Mouse (Mus musculus) layer of hippocampus, adult 2 months (tissue): ENCODE data around the gene Cd36. TPM values are rescaled to one million over a fixed set of nuclear protein-coding genes. Genes with fewer than 3 reads are reported as not detected.

Source experiments
- DNase-seq, 2 experiments: peaks; one replicate each; pipeline ENCODE4 v3.0.0; 2022; ENCODE audit warnings: low spot score in 2 of 2
- H3K27ac ChIP-seq: fragments of 200-600 bp; 2 replicates; pipeline ENCODE4 v1.8.1; 2022
- H3K4me3 ChIP-seq: fragments of 200-600 bp; 2 replicates; pipeline ENCODE4 v1.8.1; 2022; ENCODE audit warnings: mild to moderate bottlenecking
- CTCF ChIP-seq: fragments of 200-600 bp; conservative IDR thresholded peaks from 2 replicates; pipeline ENCODE4 v1.8.1; 2022; ENCODE audit warnings: antibody characterized with exemption, mild to moderate bottlenecking, moderate library complexity
- total RNA-seq, 2 experiments: library from RNA; stranded (reverse); gene quantifications; 2 replicates each; pipeline ENCODE4 v1.2.3; 2021

Gene Cd36
- total RNA-seq, 2 experiments from 2014 or later, result 1.5 to 3.3 TPM

DNA sequence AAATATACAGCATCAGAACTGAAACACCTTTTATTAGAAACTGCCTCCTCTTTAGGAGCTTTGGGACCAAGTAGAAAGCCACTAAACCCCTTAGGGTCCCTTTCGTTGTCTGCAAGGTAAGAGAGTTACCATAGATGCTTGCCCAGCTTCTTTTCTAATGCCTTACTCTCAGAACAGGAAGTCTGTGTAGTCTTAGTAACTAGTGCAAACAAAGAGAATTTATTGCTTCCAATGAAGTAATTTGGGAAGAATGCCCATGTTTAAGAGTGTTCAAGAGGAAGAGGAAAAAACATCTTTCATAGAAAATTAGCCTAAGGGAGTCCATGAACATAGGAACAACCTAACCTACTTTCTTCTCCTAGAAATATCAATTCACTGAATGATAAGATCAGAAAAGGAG, 67.2 kb downstream of the Cd36 start:
- no peak overlapping the region for H3K27ac ChIP-seq
- DNase-seq, result no peak
- H3K4me3 ChIP-seq, result no peak overlapping the region
- no peak for TF ChIP-seq CTCF

DNA sequence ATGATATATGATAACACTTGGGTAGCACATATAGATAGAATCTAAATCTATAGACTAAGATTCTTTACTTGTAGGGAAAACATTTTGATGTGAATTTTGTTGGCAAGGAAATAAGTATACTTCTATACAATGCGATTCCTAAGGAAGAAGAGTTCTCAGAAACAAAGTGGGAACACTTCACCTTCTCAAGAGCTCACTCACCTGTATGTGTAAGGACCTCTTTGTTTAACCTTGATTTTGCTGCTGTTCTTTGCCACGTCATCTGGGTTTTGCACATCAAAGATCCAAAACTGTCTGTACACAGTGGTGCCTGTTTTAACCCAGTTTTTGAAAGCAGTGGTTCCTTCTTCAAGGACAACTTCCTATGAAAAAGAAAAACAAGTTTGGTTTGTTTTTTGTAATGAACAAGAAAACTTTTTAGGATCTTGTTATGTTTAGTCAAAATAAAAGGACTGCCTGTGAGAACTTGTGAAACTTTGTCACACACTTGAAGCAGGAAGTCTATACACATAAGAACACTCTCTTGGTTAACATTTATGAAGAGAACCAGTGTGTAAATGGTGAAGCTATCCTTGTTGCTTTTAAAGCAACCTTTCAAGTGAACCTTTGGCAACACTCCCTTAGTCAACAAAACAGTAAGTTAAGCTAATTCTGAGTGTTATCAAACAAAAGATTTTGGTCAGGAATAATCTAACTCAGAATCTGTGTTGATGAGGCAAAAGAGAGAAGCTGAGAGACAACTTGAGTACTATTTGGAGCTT, 68.2 kb downstream of the Cd36 start:
- no peak overlapping the region for H3K27ac ChIP-seq
- no peak for DNase-seq
- TF ChIP-seq CTCF, result no peak
- no peak overlapping the region for H3K4me3 ChIP-seq

DNA sequence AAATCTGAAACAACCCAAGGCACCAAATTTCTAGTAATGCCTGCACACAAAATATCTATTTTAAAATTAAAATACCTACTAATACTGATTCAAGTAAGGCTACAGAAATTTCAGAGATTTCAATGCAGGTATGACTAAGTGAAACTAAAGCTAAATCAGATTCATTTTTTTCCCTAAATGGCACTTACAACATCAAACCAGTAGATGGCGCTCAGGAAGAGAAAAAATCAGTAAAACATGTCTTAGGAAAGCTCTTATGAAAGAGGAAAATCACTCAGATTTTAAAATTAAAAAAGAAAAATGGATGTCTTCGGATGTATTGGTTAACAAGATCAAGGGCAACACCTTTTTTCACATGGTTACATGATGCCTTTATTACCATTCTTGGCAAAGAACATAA, 72.4 kb downstream of the Cd36 start:
- H3K27ac ChIP-seq, result no peak overlapping the region
- no peak overlapping the region for H3K4me3 ChIP-seq
- peak; percentile 91 for TF ChIP-seq CTCF
- peak; percentile 9 to 35 for DNase-seq

DNA sequence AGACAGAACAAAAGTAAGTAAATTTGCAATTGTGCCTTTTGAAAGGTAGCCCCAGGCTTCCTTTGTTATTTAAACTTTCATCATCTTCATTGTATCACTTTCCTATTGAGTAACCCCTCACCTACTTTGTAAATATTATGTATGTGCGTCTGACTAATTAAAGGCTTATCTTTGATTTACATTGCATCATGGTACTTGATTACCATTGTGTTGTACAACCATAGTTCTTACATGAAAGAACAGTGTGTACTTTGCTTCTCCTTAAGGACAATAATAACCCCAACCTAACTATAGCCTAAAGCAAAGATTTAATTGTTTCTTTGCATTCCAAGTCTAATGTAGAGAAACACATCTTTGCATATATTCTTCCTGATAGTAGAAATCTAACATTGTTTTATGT, 78.3 kb downstream of the Cd36 start:
- no peak for TF ChIP-seq CTCF
- Histone ChIP-seq H3K4me3 (no peak overlapping the region), H3K27ac (no peak overlapping the region)
- DNase-seq, result no peak

DNA sequence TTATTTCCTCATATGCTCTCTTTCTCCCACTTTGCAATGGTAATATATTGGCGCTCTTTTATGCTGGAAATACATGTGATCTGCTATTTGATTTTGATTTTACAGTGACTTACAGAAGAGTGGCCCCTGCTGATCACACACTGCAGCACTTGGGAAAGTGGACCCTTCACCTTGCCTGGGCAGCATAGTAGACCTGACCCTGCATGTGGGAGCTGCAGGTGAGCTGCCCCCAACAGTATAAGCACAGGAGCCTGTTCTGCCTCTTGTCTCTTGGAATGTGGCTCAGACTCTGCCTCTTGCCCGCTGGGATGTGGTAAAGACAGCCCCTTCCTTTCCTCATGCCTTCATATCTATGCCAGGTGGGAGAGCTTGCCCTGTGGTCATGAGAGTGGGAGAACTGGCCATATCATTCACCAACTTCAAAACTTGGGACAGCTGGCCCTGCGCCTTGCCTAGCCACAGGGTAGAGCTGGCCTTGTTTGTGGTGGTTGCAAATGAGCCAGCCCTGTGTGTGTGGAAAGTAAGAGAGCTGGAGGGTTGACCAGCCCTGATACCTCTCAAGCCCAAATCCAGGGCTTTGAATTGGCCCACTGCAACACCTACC, 81.7 kb downstream of the Cd36 start:
- no peak overlapping the region for H3K4me3 ChIP-seq
- no peak for TF ChIP-seq CTCF
- H3K27ac ChIP-seq, result no peak overlapping the region
- no peak for DNase-seq

DNA sequence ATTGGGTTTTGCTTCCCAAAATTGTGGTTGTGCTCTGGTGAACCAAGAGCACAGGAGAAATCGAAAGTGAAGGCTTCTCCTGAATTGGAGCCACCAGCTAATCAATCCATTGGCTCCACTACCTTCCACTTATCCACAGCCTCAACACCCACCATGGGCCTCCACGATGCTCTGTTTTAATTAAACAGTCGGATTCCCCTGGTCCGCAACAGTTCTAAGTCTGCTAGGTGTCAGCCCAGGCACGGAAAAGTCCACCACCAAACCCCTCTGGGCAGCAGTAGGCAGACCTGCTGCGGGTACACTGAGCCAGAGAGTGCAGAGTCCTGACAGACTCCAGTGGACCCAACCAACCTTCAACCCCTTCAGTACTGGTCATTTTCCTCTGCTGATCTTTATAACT, 112.0 kb downstream of the Cd36 start:
- no peak for DNase-seq
- no peak overlapping the region for H3K4me3 ChIP-seq
- no peak overlapping the region for H3K27ac ChIP-seq
- TF ChIP-seq CTCF, result no peak

DNA sequence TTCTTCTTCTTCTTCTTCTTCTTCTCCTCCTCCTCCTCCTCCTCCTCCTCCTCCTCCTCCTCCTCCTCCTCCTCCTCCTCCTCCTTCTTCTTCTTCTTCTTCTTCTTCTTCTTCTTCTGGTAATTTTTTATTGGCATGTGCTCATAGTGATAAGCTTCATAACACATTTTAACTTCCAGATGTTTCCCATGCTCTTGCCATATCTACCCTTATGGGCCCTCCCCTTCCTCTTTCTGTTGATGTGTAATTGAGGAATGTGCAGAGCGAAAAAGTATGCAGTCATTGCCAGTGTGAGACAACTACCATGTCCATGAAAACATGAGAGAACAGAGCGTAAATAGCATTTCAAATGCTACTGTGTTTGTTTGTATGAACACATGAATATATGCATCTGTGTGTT, 118.3 kb downstream of the Cd36 start:
- Histone ChIP-seq H3K27ac (no peak overlapping the region), H3K4me3 (no peak overlapping the region)
- no peak for DNase-seq
- TF ChIP-seq CTCF, result no peak

DNA sequence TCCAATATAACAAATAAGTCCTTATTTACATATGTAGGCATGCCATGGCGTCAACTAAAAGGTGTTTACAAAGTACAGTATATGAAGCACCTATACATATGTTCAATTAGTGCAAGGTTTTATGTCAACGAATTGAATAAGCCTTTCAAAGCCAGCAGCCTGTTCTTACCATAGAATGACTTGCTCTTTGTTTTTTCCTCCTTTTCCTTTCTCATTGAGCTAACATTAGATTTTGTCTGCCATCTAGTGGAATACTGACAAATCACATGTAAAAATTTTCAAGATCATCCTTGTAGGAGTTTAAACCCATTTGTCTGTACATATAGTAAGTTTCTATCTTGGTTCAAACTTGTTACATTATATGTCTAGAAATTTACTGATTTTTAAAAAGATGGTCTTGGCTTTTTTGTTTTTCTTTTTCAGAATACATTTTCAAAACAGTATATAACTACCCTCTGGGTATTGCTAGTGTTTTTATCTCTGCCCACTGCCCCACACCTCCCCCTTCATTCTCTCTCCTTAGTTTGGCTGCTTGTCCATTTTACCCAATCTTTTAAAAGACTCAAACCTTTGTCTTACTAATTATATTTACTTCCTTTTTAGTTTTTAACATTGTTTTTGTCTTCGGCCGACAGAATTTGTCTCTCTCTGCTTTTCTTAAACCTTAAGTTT, 122.5 kb downstream of the Cd36 start:
- TF ChIP-seq CTCF, result peak; percentile 88
- peak; percentile 21 to 26 for DNase-seq
- H3K27ac ChIP-seq, result no peak overlapping the region
- H3K4me3 ChIP-seq, result no peak overlapping the region

DNA sequence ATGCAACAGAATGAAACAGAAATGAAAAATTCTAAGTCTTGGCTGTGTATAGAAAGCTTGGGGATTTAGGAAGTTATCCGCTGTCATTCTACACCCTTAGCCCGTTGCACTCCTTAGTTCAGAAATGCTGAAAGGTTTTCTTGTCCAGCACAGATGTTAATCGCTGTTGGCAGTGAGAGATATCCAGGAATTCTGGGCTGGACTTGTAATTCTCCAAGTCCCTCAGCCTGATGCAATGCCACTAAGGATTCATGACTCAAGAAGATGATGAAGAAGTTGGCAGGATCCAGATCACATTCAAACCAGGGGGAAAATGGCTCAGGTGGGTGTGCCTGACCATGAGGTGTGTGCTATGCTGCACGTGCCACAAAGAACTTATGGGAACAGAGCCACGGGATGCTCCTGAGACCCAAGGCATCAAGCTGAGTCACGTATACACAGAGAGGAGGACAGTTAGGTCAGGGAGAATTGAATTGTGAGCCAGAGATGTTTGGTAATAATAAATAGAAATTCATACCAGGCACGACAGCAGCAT, 135.1 kb downstream of the Cd36 start:
- Histone ChIP-seq H3K27ac (no peak overlapping the region), H3K4me3 (no peak overlapping the region)
- no peak for TF ChIP-seq CTCF
- DNase-seq, result no peak

DNA sequence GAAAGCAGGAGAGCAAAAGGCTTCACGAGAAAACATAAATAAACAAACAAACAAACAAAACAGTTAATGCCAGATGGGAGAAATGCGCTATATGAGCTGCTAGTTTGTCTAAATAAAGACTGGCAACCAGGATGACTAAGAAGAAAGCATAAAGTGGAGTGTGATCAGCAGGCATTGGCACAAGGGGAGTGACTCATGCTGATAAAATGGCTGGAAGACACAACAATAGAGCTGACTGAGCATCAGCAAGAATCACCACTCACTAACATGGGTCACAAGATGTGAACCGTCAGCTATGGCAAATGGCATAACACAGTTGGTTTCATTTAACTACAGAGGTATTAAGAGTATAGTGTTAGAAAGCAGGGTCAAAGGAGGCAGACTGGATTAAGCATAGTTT, 140.3 kb downstream of the Cd36 start:
- Histone ChIP-seq H3K27ac (no peak overlapping the region), H3K4me3 (no peak overlapping the region)
- TF ChIP-seq CTCF, result no peak
- DNase-seq, result no peak

DNA sequence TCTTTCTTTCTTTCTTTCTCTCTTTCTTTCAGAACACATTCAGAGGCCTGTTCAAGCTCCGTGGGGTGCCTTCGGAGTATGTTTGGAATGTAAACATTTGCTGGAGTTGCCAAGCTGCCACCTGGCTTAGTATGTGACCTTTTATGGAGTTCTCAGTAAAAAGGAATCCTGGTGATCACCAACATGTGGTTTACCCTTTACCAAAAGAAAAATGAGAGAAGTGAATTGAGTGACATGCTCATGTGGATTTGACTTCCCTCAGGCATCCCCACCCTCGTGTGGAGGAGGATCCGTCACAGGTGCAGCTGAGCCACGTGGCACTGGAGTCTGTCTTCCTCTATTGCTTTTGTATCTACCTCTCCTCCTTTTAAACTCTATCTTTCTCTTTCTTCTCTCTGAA, 141.5 kb downstream of the Cd36 start:
- no peak for DNase-seq
- Histone ChIP-seq H3K4me3 (no peak overlapping the region), H3K27ac (no peak overlapping the region)
- TF ChIP-seq CTCF, result no peak

DNA sequence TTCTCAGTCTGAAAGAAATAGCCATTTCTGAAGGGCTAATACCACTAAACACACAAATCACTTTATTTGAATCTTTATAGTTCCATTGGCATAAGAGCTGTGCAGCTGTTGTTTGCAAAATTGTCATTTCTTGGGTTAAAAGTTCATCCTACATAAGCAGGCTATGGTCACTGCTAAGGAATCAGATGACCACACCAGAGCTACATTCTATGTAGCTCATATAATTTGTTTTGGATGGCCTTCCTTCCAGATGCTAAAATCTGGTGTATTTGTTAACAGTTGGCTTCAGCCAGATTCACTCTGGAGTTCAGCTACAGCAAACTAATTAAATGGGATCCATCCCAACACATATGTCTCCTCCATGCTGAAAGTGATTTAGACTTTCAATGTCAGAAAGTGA, 142.1 kb downstream of the Cd36 start:
- Histone ChIP-seq H3K27ac (no peak overlapping the region), H3K4me3 (no peak overlapping the region)
- no peak for TF ChIP-seq CTCF
- no peak for DNase-seq

DNA sequence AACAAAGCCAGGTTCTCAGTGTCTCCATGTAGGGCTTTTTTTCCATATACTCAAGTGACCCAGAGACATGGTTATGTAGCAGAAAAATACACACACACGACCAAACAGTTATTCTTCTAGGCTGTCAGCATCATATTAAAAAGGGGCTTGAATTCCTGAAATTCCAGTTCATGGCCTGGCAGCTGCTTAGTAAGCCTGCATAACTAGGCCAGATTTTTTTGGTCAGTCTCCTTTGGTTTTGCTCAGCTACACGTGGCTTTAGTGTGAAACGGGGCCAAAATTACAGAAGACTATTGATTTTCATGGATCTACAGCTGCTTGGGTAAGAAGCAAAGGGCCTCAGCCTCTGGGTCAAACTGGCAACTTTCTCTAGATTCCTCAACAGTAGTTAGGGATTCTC, 148.8 kb downstream of the Cd36 start:
- no peak for DNase-seq
- no peak overlapping the region for H3K4me3 ChIP-seq
- no peak for TF ChIP-seq CTCF
- H3K27ac ChIP-seq, result no peak overlapping the region

Other genes with a start within 250 kb of the Cd36 start
- gene Gnat3, start 73.7 kb upstream of the Cd36 start, total RNA-seq, result not detected